Mouse (Mus musculus) ovary, postnatal 14 days (tissue): Measurements from ENCODE around the gene Hsd17b7.
A peak's percentile ranks its signal among the peaks of the same experiment; 100 is the strongest.
"Not testable (repeated sequence)": the region's sequence is repeated elsewhere in the genome, so short reads cannot be mapped to it uniquely, and the experiment has no call there.

Experiments used
- DNase-seq: peaks from one replicate; pipeline ENCODE4 v3.0.0; 2022; ENCODE audit warnings: low spot score

Gene Hsd17b7

DNA sequence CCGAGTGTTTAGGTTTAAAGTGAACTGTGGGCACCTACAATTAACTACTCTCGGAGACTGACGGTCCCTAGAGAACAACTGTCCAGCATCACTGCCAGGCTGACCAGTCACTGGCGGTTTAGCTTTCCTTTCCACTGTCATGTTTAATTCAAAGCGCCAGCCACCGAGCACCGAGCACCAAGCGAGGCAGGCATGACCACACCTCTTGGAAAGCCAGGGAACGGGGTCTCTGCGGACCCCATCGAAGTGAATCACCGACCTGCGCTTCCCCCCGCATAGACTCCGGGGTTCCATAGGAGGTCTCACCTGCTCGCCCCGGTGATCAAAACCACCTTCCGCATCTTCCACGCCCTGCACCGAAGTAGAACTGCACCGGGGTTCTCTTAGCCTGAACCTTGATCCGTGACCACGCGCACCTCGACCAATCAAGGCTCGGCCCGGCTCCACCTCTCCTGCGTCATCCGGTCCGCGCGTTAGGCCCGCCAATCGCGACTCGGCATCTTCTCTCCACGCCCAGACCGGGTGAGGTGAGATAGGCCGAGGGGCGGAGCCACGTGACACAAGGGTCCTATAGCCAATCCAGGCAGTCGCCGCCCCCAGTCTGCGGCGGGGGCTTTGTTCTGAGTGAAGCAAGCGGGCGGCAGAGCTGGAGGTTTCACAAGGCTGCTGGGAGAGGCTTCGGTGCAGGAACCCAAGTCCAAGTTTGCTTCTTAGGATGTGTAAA is at the start of gene Hsd17b7:
Gene Hsd17b7 (minus strand): TSS at position 450 of the 724 bp plus-strand sequence.
- DNase-seq = peak; percentile 93

- DNase-seq = no peak
Measured at GRCm38 (mm10) chr1:170014784-170015183, 45.7 kb upstream of the Hsd17b7 start.

- no peak for DNase-seq
Measured at GRCm38 (mm10) chr1:170010716-170011505, 41.9 kb upstream of the Hsd17b7 start.

GRCm38 (mm10) chr1:170009296-170009695 is 40.3 kb upstream of the Hsd17b7 start:
- DNase-seq = no peak

DNA sequence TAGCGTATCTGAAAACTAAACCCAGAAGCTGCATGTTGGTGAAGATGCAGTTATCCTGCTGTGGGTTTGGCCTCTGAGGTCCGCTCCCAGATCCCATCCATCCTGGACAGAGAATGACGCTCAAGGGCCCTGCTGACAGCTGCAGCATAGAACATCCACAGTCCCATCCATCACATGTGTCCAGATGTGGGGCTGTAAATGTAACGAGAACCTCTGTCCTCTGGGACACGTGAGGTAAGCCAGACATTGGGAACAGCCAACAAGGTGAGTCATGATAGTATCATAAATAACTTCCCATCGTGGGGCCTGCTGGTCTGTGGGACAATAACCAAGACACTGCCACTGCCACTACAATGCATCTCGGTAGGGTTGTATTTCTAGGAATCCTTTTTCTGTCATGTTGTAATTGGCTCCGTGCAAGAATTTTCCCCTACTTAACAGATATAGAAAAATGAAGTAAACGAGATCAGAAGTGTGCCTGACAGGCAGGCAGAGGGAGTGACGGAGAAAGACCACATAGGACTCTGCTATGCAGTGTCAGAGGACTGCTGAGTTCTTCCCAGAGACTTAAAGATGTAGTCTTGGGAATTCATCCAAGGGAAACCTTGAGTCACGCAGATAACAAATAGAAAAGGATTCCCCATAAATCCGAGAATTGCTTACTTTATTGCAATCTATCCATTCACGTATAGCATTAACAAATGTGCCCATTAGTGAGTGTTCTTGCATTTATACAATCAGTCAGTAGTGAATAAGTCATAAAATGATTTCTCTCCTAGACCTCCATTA is 39.6 kb upstream of the Hsd17b7 start:
- DNase-seq = no peak

GRCm38 (mm10) chr1:170006516-170006915 is 37.5 kb upstream of the Hsd17b7 start:
- DNase-seq = no peak

- no peak for DNase-seq
Measured at GRCm38 (mm10) chr1:170005297-170005696, 36.3 kb upstream of the Hsd17b7 start.

GRCm38 (mm10) chr1:169993901-169994300 is 24.9 kb upstream of the Hsd17b7 start:
- DNase-seq = not testable (repeated sequence)

GRCm38 (mm10) chr1:169986166-169986565 is 17.1 kb upstream of the Hsd17b7 start:
- no peak for DNase-seq

- DNase-seq = no peak
Measured at GRCm38 (mm10) chr1:169977621-169978020, 8.6 kb upstream of the Hsd17b7 start.

- no peak for DNase-seq
Measured at GRCm38 (mm10) chr1:169971998-169972397, 3.0 kb upstream of the Hsd17b7 start.

- DNase-seq = no peak
Measured at GRCm38 (mm10) chr1:169970936-169971335, 1.9 kb upstream of the Hsd17b7 start.

- DNase-seq = no peak
Measured at GRCm38 (mm10) chr1:169969516-169969886, 460 bp upstream of the Hsd17b7 start.

GRCm38 (mm10) chr1:169953106-169953505 is 15.9 kb downstream of the Hsd17b7 start:
- DNase-seq = no peak

DNA sequence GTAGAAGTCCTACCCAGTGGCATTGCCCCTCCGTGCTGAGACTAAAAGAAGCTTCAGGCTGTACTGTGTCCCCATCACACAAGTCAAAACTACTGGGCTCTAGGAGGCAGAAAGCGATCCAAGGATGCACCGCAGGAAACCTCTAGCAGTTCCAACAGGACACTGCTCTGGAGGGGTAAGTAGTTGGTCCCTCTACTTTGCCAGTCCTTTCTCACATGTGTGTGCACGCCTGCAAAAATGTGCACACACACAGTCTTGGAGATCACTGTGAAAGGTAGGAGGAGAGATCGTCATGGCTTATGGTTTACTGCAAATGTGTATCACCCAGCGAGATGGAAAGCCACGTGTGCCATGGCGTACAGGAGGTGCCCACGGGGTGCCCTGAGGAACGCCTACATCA is 16.4 kb downstream of the Hsd17b7 start:
- no peak for DNase-seq

GRCm38 (mm10) chr1:169951561-169951960 is 17.5 kb downstream of the Hsd17b7 start:
- DNase-seq = no peak

DNA sequence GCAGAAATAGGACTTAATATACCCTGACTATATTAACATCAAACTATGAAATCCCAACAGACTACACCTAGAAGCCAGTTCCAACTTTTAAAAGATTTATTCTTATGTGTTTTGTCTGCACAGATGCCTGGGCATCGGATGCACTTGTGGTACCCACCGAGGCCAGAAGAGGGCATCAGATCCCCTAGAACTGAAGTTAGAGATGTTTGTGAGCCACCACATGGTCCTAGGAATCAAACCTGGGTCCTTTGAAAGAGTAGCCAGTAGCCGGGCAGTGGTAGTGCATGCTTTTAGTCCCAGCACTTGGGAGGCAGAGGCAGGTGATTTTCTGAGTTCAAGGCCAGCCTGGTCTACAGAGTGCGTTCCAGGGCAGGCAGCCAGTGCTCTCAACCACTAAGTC is 18.4 kb downstream of the Hsd17b7 start:
- no peak for DNase-seq

DNA sequence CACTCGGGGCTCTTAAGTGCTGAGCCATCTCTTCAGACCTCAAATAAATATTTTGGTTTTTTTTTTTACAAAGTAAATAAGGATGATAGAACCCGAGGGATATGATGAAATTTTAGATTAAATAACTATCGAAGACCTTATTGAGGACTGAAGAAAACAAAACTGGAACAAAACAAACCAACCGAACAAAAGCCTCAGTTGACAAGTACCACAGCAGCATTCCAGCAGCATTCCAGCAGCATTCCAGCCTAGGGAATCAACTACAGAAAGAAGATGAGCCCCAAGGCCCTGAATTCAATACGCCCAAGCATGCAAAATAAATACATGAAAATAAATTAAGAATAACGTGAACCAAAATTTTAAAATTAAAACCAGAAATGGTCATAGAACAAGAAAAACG is 19.1 kb downstream of the Hsd17b7 start:
- DNase-seq = no peak

- no peak for DNase-seq
Measured at GRCm38 (mm10) chr1:169948866-169949265, 20.2 kb downstream of the Hsd17b7 start.

- DNase-seq = no peak
Measured at GRCm38 (mm10) chr1:169948280-169948679, 20.8 kb downstream of the Hsd17b7 start.

DNA sequence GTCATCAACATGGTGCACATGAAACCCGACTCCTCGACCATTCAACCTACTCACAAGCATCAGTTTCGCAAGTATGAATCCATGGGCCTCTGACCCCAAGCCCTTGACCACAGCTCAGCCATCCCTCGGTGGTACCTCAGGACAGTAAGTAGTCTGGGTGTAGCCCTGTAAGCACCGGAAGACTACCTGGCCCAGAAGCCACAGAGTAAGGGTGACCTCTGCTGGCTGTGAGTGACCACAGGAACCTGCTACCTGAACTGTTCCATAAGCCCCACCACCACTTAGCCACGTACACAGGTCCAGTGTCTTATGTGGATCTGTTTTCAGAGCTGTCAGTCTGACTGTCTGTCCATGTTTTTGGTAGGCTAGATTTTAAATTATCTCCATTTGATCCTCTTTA is 21.4 kb downstream of the Hsd17b7 start:
- no peak for DNase-seq

DNA sequence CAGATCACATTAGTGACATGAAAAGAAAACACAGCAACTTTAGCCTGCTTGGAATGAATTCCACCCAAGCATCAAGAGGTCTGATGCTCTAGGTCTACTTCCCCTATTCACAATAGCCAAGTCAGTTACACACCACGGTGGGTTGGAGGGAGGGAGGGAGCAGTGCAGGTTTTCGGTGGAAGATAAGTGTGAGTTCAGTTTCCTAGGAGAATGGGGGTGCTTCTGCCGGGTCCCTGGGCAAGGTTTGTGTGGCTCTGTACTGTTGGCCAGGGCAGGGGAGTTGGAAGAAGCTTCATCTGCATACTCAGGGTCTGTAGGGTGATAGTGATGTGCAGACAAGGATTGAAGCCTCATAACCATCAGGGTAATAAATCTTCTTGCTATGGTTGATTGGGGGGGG is 23.0 kb downstream of the Hsd17b7 start:
- DNase-seq = no peak

- DNase-seq = no peak
Measured at GRCm38 (mm10) chr1:169939345-169939744, 29.7 kb downstream of the Hsd17b7 start.
